Comparison of ENCODE assay signal across 21 mouse cellular contexts in the genomic region with DNA sequence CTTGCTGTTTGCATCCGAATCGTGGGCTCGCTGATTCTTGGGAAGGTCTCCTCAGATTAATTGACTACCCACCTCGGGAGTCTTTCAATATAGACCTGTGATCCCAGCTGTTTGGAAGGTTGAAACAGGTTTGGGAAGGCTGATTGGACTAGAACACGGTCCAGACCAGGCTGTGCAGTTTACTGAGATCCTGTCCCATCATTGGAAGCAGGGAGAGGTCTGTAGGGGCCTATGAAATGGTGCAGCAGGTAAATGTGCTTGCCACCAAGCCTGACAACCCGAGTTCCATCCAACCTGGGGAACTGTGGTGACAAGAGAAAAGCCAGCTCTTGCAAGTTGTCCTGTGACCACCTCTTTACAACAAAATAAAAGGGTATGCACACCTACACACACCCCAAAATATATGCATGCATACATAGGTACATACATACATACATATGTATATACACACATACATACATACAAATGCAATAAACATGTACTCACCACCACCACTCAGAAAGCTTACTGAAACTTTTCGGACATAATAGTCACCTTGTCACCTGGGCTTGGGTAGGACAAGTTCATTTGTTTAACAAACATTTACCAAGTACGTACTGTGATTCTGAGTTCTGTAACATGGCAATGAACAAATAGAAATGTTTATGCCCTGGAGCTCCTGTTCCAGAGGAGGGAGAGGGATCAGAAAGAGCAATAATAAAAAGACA.
DNase-seq lines count a peak whose midpoint lies in the region; ATAC-seq and TF ChIP-seq lines count a peak whose summit lies in the region.
"Had no signal": no experiment of that assay in that cellular context is flagged by ENCODE, and none has a peak within 500 bp of the region (broad histone marks: within the 10 kb centered on the region; RNA-seq: fewer than 3 reads in every experiment).

No protein-coding gene starts in this region.

- H3K36me3 ChIP-seq in kidney, adult 2 months (ENCODE audit: control insufficient read depth, insufficient read depth, low read length) = 0 out of 2 replicates have a peak, but pooled peaks cover 1% of the 10 kb centered on the region
- no peaks in the 10 kb centered on the region for H3K36me3 ChIP-seq in liver, postnatal 0 days (replicated peaks; ENCODE audit: insufficient read depth, low read length)
- H3K36me3 ChIP-seq in liver, embryonic 12.5 days = no peaks in the 10 kb centered on the region
- H3K36me3 ChIP-seq: liver, embryonic 13.5 days; lung, embryonic 15.5 days had no signal

- DNase-seq in cerebellum, postnatal 14 days = no peak
- no peak for DNase-seq in kidney, adult 2 months
- no peak for DNase-seq in kidney, adult 8-10 months
- DNase-seq in liver, postnatal 0 days = no peak
- DNase-seq in thymus, postnatal 4 days = no peak
- no peak for DNase-seq in frontal cortex, postnatal 14 days (ENCODE audit: low spot score in 2 of 2)
- DNase-seq: adrenal gland, adult 8-10 months; cerebellum, postnatal 10 days; forebrain, postnatal 0 days; heart, postnatal 10 days; liver, embryonic 13.5 days; midbrain, embryonic 14.5 days had no signal

- no peak overlapping the region for H3K4me3 ChIP-seq in kidney, adult 2 months (ENCODE audit: insufficient read depth, low read depth, low read length)
- no peak overlapping the region for H3K4me3 ChIP-seq in liver, postnatal 0 days (ENCODE audit: low read depth, low read length)
- H3K4me3 ChIP-seq in liver, embryonic 12.5 days = no peak overlapping the region
- H3K4me3 ChIP-seq: embryonic facial prominence, embryonic 12.5 days; limb, embryonic 10.5 days; liver, embryonic 13.5 days; lung, embryonic 15.5 days; neural tube, embryonic 12.5 days had no signal

- no peak overlapping the region for H3K4me2 ChIP-seq in liver, postnatal 0 days (ENCODE audit: low read depth, low read length)
- H3K4me2 ChIP-seq in liver, embryonic 12.5 days = no peak overlapping the region
- H3K4me2 ChIP-seq: embryonic facial prominence, embryonic 12.5 days; heart, embryonic 11.5 days; liver, embryonic 13.5 days; lung, embryonic 15.5 days; neural tube, embryonic 12.5 days had no signal

- peak overlapping the region; percentile 4; the same call in 1 of the 2 replicates for H3K27ac ChIP-seq in kidney, adult 2 months (ENCODE audit: insufficient read depth, low read depth, low read length)
- H3K27ac ChIP-seq in liver, postnatal 0 days (ENCODE audit: low read depth) = peak overlapping the region; percentile 74
- no peak overlapping the region for H3K27ac ChIP-seq in liver, embryonic 12.5 days
- H3K27ac ChIP-seq: embryonic facial prominence, embryonic 12.5 days; hindbrain, postnatal 0 days; limb, embryonic 10.5 days; liver, embryonic 13.5 days; lung, embryonic 15.5 days; neural tube, embryonic 12.5 days had no signal

- 72% methylated on average over 8 of the region's 8 CpGs for WGBS in kidney, adult 2 months
- WGBS in liver, postnatal 0 days (ENCODE audit: insufficient replicate concordance) = 79% methylated on average over 8 of the region's 8 CpGs
- 74% methylated on average over 8 of the region's 8 CpGs for WGBS in liver, embryonic 12.5 days (ENCODE audit: insufficient replicate concordance)

- TF ChIP-seq POLR2A in kidney, adult 2 months (IDR thresholded peaks at IDR 0.05; ENCODE audit: low read depth, low read length) = no peak

- TF ChIP-seq EP300 in liver, postnatal 0 days (IDR thresholded peaks at IDR 0.05; ENCODE audit: low read depth) = peak; percentile 20; the same call in 1 of the 2 replicates

- H3K9me3 ChIP-seq in liver, postnatal 0 days (ENCODE audit: low read length) = no peaks in the 10 kb centered on the region
- H3K9me3 ChIP-seq in liver, embryonic 12.5 days (replicated peaks) = no peaks in the 10 kb centered on the region
- H3K9me3 ChIP-seq: embryonic facial prominence, embryonic 12.5 days; limb, embryonic 10.5 days; liver, embryonic 13.5 days; lung, embryonic 15.5 days; neural tube, embryonic 12.5 days had no signal

- no peak for TF ChIP-seq CTCF in kidney, adult 2 months (conservative IDR thresholded peaks at IDR 0.05; ENCODE audit: insufficient read depth, insufficient read length, low read depth, low read length)
- no peak for TF ChIP-seq CTCF in liver, postnatal 0 days (IDR thresholded peaks at IDR 0.05; ENCODE audit: low read depth)

- peak; percentile 68 for ATAC-seq in cerebellum, adult (ENCODE audit: insufficient number of reproducible peaks, low FRiP score, low TSS enrichment)
- peak; percentile 86 for ATAC-seq in liver, postnatal 0 days
- no peak for ATAC-seq in liver, embryonic 12.5 days
- ATAC-seq: activated CD4-positive, CD25-positive, alpha-beta regulatory T cell, adult 4 months; forebrain, postnatal 0 days; hindbrain, postnatal 0 days had no signal

- no peak overlapping the region for H3K9ac ChIP-seq in liver, postnatal 0 days (replicated peaks)
- H3K9ac ChIP-seq in liver, embryonic 12.5 days = no peak overlapping the region
- H3K9ac ChIP-seq: embryonic facial prominence, embryonic 12.5 days; forebrain, postnatal 0 days; liver, embryonic 13.5 days; lung, embryonic 15.5 days; neural tube, embryonic 12.5 days had no signal

- H3K4me1 ChIP-seq in kidney, adult 2 months (ENCODE audit: control insufficient read depth, insufficient read depth, low read length) = no peaks in the 10 kb centered on the region
- H3K4me1 ChIP-seq in liver, postnatal 0 days (ENCODE audit: insufficient read depth) = peaks cover 2% of the 10 kb centered on the region; the same call in 1 of the 2 replicates
- H3K4me1 ChIP-seq in liver, embryonic 12.5 days = no peaks in the 10 kb centered on the region

- no peaks in the 10 kb centered on the region for H3K27me3 ChIP-seq in kidney, adult 2 months (replicated peaks; ENCODE audit: control insufficient read depth, insufficient read depth, low read length)
- no peaks in the 10 kb centered on the region for H3K27me3 ChIP-seq in liver, postnatal 0 days (ENCODE audit: insufficient read depth, low read length)
- H3K27me3 ChIP-seq in liver, embryonic 12.5 days (replicated peaks) = no peaks in the 10 kb centered on the region
- H3K27me3 ChIP-seq: embryonic facial prominence, embryonic 12.5 days; liver, embryonic 13.5 days; lung, embryonic 15.5 days; neural tube, embryonic 12.5 days had no signal
